Mouse (Mus musculus) thymus, adult 2 months (tissue): ENCODE measurements around the gene Prkag2. TPM values are rescaled to one million over a fixed set of nuclear protein-coding genes. Genes with fewer than 3 reads are reported as not detected.

Experiments used
- DNase-seq: peaks from one replicate; pipeline ENCODE4 v3.0.0; 2021
- H3K27ac ChIP-seq: fragments of 200-500 bp; 2 replicates; pipeline ENCODE4 v1.5.1; 2012; ENCODE audit warnings: low read length, control low read depth; ENCODE audit not compliant: control insufficient read depth, insufficient read depth
- H3K27me3 ChIP-seq: fragments of 200-500 bp; 2 replicates; pipeline ENCODE4 v1.6.1; 2012; ENCODE audit warnings: mild to moderate bottlenecking, low read length, moderate library complexity, mixed read lengths; ENCODE audit not compliant: control insufficient read depth, insufficient read depth
- H3K36me3 ChIP-seq: fragments of 200-500 bp; 2 replicates; pipeline ENCODE4 v1.6.1; 2012; ENCODE audit warnings: mild to moderate bottlenecking, low read length, moderate library complexity; ENCODE audit not compliant: control insufficient read depth, insufficient read depth
- H3K4me1 ChIP-seq: fragments of 200-500 bp; replicated peaks from 2 replicates; pipeline ENCODE4 v1.6.1; 2012; ENCODE audit warnings: low read length; ENCODE audit not compliant: control insufficient read depth, insufficient read depth
- H3K4me3 ChIP-seq: fragments of 200-500 bp; 2 replicates; pipeline ENCODE4 v1.5.1; 2012; ENCODE audit warnings: mild to moderate bottlenecking, low read length, control low read depth, moderate library complexity; ENCODE audit not compliant: control insufficient read depth, insufficient read depth
- CTCF ChIP-seq: fragments of 200-500 bp; IDR thresholded peaks from 2 replicates; pipeline ENCODE4 v1.5.1; 2012; ENCODE audit warnings: mild to moderate bottlenecking, control low read depth, low read length, moderate library complexity, borderline replicate concordance; ENCODE audit not compliant: control insufficient read depth, poor library complexity, insufficient read depth; ENCODE audit errors: extremely low read depth
- POLR2A ChIP-seq: fragments of 200-500 bp; IDR thresholded peaks from 2 replicates; pipeline ENCODE4 v1.6.1; 2012; ENCODE audit warnings: mild to moderate bottlenecking, low read length, control low read depth, moderate library complexity; ENCODE audit not compliant: control insufficient read depth, poor library complexity, insufficient read depth; ENCODE audit errors: extremely low read depth
- WGBS: fragments of 180-500 bp; shearing (Covaris S2); methylation state at CpG from one replicate; pipeline ENCODE4 v1.1.7; 2018; 5-methylcytosine and 5-hydroxymethylcytosine counted together
- polyA plus RNA-seq: library from polyadenylated mRNA; depleted of rRNA; stranded (reverse); fragments of >200 nt; gene quantifications from 2 replicates; pipeline ENCODE4 v1.2.3, GENCODE M21; 2012

The Prkag2 gene
- polyA plus RNA-seq, 1 experiment: 23.5 TPM

DNA sequence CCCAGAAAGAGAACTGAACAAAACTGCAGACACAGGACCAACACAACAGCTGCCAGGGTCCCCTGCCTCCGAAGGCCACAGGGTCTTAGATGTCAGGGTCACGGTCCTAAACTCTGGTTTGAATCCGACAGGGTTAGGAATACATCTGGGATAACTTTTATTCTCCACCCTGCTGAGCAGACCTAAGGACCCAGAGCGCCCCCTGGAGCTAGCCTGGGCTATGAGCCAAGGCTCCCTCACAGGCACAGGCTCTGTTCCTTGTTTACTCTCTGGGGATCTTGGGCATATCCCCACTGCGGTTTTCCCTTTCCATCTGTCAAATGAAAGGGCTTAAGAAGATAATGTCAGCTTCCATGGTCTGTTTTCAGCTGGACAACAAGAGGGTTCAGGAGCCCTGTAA, 59.1 kb downstream of the Prkag2 start:
- TF ChIP-seq CTCF (no peak), POLR2A (no peak)
- Histone ChIP-seq H3K4me3 (no peak overlapping the region), H3K27ac (no peak overlapping the region), H3K27me3 (no peaks in the 10 kb centered on the region), H3K36me3 (no peaks in the 10 kb centered on the region), H3K4me1 (no peaks in the 10 kb centered on the region)
- peak; percentile 18 for DNase-seq
- WGBS: 84% methylated on average over 5 of the region's 5 CpGs

DNA sequence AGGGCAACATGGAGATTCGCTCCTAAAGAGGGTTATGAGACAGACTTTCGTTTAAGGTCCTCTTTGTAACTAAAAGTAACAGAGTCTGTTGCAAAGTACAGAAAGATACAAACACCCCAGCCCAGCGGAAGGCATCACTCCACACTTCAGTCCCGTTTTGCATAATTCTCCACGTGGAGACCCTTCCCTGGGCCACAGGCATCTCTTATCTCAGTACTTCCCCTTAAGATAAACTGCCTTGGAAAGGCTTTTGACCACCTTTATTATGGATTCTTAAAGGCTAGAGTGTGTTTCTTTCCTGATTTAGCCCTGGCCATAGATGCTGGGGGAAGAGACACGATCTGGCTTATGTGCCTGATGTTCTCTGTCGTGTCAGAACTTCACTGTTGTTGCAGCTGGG, 59.5 kb downstream of the Prkag2 start:
- Histone ChIP-seq H3K4me1 (no peaks in the 10 kb centered on the region), H3K4me3 (no peak overlapping the region), H3K36me3 (no peaks in the 10 kb centered on the region), H3K27me3 (no peaks in the 10 kb centered on the region), H3K27ac (no peak overlapping the region)
- TF ChIP-seq CTCF: no peak
- no peak for TF ChIP-seq POLR2A
- WGBS: 91% methylated on average over 7 of the region's 7 CpGs
- no peak for DNase-seq

DNA sequence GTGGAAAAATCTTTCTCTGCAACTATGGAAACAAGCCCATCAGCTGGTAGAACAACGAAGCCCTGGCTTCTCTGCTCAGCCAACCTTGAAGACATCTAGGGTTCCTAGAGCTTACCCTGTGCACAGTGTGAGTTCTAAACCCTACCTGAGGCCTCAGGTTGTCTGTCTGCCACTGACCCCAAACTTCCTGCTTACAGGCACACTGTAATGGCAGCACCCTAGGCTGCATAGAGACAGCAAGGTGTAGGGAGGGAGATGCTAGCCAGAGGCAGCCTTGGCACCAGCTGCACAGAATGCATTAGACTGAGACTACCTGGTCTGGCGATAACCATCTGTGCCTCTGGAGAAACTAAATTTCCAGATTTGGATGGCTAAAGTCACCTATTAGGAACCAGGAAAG, 61.6 kb downstream of the Prkag2 start:
- H3K36me3 ChIP-seq: no peaks in the 10 kb centered on the region
- H3K27me3 ChIP-seq: no peaks in the 10 kb centered on the region
- no peak overlapping the region for H3K4me3 ChIP-seq
- no peak overlapping the region for H3K27ac ChIP-seq
- 100% methylated on average over 2 of the region's 2 CpGs for WGBS
- TF ChIP-seq POLR2A: no peak
- TF ChIP-seq CTCF: no peak
- no peaks in the 10 kb centered on the region for H3K4me1 ChIP-seq
- DNase-seq: no peak

DNA sequence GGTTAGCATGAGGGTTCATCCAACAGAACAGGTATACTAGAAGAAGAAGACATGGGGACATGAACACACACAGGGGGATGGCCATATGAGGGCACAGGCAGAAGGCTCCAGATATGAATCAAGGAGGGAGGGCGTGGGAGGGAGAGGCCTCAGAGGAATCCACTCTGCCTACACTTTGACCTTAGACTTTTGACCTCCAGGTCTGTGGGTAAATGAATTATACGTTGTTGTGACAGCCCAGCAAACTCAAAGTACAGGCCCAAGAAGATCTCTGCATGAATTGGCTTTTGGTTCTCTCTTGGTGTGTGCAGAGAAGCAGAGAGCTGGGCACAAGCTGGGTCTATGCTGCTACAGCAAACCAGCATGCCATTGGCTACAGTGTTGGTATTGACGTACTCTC, 65.1 kb downstream of the Prkag2 start:
- H3K4me3 ChIP-seq: no peak overlapping the region
- H3K36me3 ChIP-seq: no peaks in the 10 kb centered on the region
- no peaks in the 10 kb centered on the region for H3K4me1 ChIP-seq
- no peak for TF ChIP-seq CTCF
- no peak for TF ChIP-seq POLR2A
- WGBS: 99% methylated on average over 3 of the region's 3 CpGs
- H3K27me3 ChIP-seq: no peaks in the 10 kb centered on the region
- no peak overlapping the region for H3K27ac ChIP-seq
- no peak for DNase-seq

DNA sequence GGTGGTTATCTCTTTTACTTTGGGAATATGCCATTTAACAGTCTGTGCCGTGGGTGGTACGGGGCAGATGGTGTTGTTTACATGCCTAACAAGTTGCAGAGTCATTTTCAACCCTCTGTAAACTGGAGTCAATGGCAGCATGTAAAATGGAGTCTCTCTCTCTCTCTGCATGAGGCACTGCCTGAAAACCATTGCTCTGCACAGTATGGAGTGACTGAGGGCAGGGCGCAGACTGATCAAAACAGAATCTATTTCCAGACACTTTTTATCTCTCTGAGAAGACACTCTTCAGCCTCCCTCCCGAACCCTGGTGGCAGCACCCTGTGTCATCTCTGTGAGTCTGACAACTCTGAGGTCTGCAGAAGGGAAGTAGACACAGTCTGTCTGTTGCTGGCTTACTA, 69.0 kb downstream of the Prkag2 start:
- Histone ChIP-seq H3K27ac (no peak overlapping the region), H3K27me3 (no peaks in the 10 kb centered on the region), H3K36me3 (no peaks in the 10 kb centered on the region), H3K4me1 (no peaks in the 10 kb centered on the region), H3K4me3 (no peak overlapping the region)
- TF ChIP-seq POLR2A: no peak
- no peak for TF ChIP-seq CTCF
- WGBS: 41% methylated on average over 4 of the region's 4 CpGs
- no peak for DNase-seq

DNA sequence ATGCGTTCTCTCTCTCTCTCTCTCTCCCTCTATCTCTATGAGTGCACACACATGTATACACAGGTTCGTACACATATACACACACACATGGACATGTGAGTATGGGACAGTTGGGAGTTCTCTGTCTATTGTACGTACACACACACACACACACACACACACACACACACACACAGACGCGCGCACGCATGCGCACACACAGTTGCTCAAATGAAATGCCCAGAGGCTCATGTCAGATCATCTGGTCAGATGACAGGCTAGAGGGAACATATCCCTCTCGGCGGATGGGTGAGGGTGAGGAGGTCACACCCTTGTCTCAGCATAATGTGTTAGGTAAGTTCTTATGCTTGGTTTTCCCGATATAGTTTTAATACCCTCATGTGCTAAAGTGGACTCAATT, 69.4 kb downstream of the Prkag2 start:
- TF ChIP-seq CTCF: no peak
- no peak for TF ChIP-seq POLR2A

DNA sequence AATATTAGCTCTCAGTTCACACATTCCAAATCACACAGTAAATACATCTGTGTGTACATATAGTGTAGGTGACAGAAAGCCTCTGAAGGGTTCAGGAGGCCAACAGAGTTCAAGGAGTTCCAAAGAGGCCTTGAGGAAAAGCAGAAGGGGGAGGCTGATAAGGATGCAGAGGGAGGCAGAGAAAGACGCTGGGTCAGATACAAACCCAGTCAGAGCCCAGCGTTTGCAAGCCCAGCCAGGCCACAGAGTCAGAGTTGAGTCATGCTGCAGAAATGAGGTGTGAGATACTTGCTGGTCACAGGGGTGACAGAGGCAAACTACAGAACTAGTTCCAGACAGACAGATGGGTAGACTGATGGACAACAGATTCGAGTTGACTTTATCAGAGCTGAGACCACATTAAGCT, 70.2 kb downstream of the Prkag2 start:
- Histone ChIP-seq H3K4me1 (no peaks in the 10 kb centered on the region), H3K27me3 (no peaks in the 10 kb centered on the region), H3K4me3 (no peak overlapping the region), H3K36me3 (no peaks in the 10 kb centered on the region), H3K27ac (no peak overlapping the region)
- 81% methylated on average over 3 of the region's 3 CpGs for WGBS
- no peak for DNase-seq
- TF ChIP-seq CTCF (no peak), POLR2A (no peak)

More for the DNA sequence above, 69.4 kb downstream of the Prkag2 start:
- 98% methylated on average over 11 of the region's 11 CpGs for WGBS
- DNase-seq: no peak
- Histone ChIP-seq H3K4me1 (no peaks in the 10 kb centered on the region), H3K27ac (no peak overlapping the region), H3K27me3 (no peaks in the 10 kb centered on the region), H3K4me3 (no peak overlapping the region), H3K36me3 (no peaks in the 10 kb centered on the region)
